Mouse (Mus musculus) heart, adult 9 months (tissue): ENCODE results near the gene Olfr293.

Experiments
- DNase-seq, 2 experiments: peaks; one replicate each; pipeline ENCODE4 v3.0.0; 2022; ENCODE audit warnings: low spot score in 2 of 2

Gene Olfr293

GRCm38 (mm10) chr7:86648761-86649160 lies at the start of gene Olfr293:
TSS of gene Olfr293 (plus strand) at chr7:86649061.
- DNase-seq, result no peak

GRCm38 (mm10) chr7:86616543-86616942 lies 32.3 kb upstream of the Olfr293 start, which contains the start of gene Olfr294:
TSS of gene Olfr294 (minus strand) at chr7:86616643.
- DNase-seq, result no peak

GRCm38 (mm10) chr7:86688030-86688429 lies 39.2 kb downstream of the Olfr293 start, which contains the start of gene Olfr292:
TSS of gene Olfr292 (plus strand) at chr7:86688330.
- DNase-seq, result no peak
